Mouse (Mus musculus) liver, embryonic 14.5 days (tissue): ENCODE measurements at regions not wholly inside any gene's neighbourhood (a gene's known extent, or its start where the extent isn't known, plus 50 kb on each side); places are given as distances from the start of the nearest gene placed in this dataset.

ENCODE experiments used
- ATAC-seq: fragments of 200-750 bp; cut with Nextera tagmentation; 2 replicates; pipeline ENCODE4 v1.8.0; 2017; ENCODE audit warnings: moderate number of reproducible peaks, mild to moderate bottlenecking, moderate library complexity; ENCODE audit not compliant: insufficient read depth
- DNase-seq, 3 experiments: peaks; one replicate each; pipeline ENCODE4 v3.0.0-alpha.2; 2012 to 2013; ENCODE audit warnings: low read depth in 3 of 3, low spot score in 3 of 3
- H3K27ac ChIP-seq: fragments of 300-500 bp; sonication (generic); 2 replicates; pipeline ENCODE4 v1.5.1; 2014; ENCODE audit warnings: moderate library complexity, mild to moderate bottlenecking, control low read depth, inconsistent platforms
- H3K27me3 ChIP-seq: fragments of 300-500 bp; sonication (generic); 2 replicates; pipeline ENCODE4 v1.6.1; 2014; ENCODE audit warnings: mild to moderate bottlenecking, low read length, moderate library complexity; ENCODE audit not compliant: control insufficient read depth, insufficient read depth
- H3K36me3 ChIP-seq: fragments of 300-500 bp; sonication (generic); replicated peaks from 2 replicates; pipeline ENCODE4 v1.6.1; 2014; ENCODE audit warnings: low read depth; ENCODE audit not compliant: control insufficient read depth, insufficient read depth
- H3K4me1 ChIP-seq, 2 experiments: fragments of 200-500 bp in 1 of 2; fragments of 300-500 bp in 1 of 2; sonication (generic) in 1 of 2; replicated peaks; 2 replicates each; pipeline ENCODE4 v1.6.1; 2012 to 2014; ENCODE audit warnings: antibody characterized with exemption in 1 of 2, inconsistent platforms in 1 of 2, low read length in 1 of 2; ENCODE audit not compliant: control insufficient read depth in 2 of 2, insufficient read depth in 2 of 2
- H3K4me2 ChIP-seq: fragments of 300-500 bp; sonication (generic); 2 replicates; pipeline ENCODE4 v1.6.1; 2014; ENCODE audit warnings: low read depth, mild to moderate bottlenecking, control low read depth, moderate library complexity
- H3K4me3 ChIP-seq, 2 experiments: fragments of 200-500 bp in 1 of 2; fragments of 300-500 bp in 1 of 2; sonication (generic) in 1 of 2; 2 replicates each; pipeline ENCODE4 v1.5.1; 2012 to 2014; ENCODE audit warnings: low read depth in 2 of 2, low read length in 2 of 2, mild to moderate bottlenecking in 2 of 2, control low read depth in 1 of 2, inconsistent platforms in 1 of 2, moderate library complexity in 1 of 2; ENCODE audit not compliant: insufficient read depth in 1 of 2
- H3K9ac ChIP-seq: fragments of 300-500 bp; sonication (generic); replicated peaks from 2 replicates; pipeline ENCODE4 v1.6.1; 2014; ENCODE audit warnings: mild to moderate bottlenecking, control low read depth, moderate library complexity
- H3K9me3 ChIP-seq: fragments of 300-500 bp; sonication (generic); 2 replicates; pipeline ENCODE4 v1.6.1; 2016; ENCODE audit warnings: low read length, mixed read lengths; ENCODE audit not compliant: control insufficient read depth
- CTCF ChIP-seq: IDR thresholded peaks from 2 replicates; pipeline ENCODE4 v1.5.1; 2016; ENCODE audit warnings: antibody characterized with exemption, low read depth, control low read depth
- EP300 ChIP-seq: IDR thresholded peaks from 2 replicates; pipeline ENCODE4 v1.6.1; 2016; ENCODE audit warnings: antibody characterized with exemption, low read depth
- WGBS: fragments of 180-500 bp; shearing (Covaris S2); extraction: QIAGEN DNeasy Blood & Tissue Kit; methylation state at CpG from one replicate; pipeline ENCODE4 v1.1.7; 2014; ENCODE audit not compliant: insufficient replicate concordance; 5-methylcytosine and 5-hydroxymethylcytosine counted together

DNA sequence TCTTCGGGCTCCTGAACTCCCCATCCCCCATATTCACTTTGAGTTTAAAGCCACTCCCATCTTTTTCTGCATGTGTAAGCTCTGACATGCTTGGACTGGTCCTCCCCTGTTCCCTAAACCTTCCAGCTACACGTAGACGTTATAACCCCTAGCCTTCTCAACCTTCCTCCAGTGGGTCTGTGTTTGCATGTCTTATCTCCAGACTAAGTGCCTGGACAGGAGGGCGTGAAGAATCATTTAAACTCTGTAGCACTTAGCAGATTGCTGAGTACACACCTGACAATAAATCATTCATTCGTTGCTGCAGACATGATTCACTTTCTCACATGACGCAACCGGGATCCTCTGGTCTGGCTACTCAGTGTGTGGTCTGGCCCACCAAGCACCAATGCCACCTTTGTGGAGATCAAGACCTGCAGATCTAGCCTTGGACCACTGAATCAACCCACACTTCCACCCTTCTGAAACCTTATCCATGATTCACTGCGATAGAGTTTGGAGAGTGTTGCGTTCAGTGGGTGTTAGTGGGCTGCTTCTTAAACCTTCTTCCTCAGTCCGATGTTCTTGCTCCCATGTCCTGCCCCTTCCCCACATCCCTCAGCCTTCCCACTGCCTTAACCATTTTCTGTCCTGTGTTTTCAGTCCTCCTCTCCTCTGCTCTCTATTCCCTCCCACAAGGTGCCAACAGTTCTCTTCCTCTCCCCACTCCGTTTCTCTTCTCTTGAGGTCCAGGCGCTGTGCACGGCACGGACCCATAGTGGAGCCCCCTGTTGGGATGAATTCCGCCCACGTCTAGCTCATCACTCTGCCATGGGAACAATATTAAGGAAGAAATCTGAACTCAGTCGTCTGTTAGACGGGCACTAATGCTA is 541.3 kb upstream of the Gm19410 start:
- Histone ChIP-seq H3K9me3 (no peaks in the 10 kb centered on the region), H3K4me2 (no peak overlapping the region), H3K27me3 (no peaks in the 10 kb centered on the region), H3K27ac (no peak overlapping the region), H3K9ac (no peak overlapping the region), H3K4me3 (no peak overlapping the region), H3K36me3 (no peaks in the 10 kb centered on the region), H3K4me1 (no peaks in the 10 kb centered on the region)
- DNase-seq = no peak
- WGBS = 68% methylated on average over 18 of the region's 18 CpGs
- no peak for ATAC-seq
- no peak for TF ChIP-seq EP300
- TF ChIP-seq CTCF = no peak

DNA sequence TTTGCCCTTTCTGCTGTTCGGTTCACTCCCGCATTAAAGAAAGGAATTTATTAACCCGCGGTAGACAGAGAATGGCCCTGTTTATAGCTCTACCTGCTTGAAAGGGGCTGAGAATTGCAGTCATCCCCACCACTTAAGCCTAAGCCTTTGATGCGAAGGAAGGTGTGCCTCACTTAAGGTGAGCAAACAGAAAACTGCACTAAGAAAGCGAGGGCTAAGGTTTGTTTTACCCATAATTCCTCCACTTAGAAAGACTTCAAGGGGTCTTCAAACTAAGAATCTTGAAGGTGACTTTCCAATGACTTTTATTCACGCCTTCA is 540.7 kb upstream of the Gm19410 start:
- TF ChIP-seq EP300 = no peak
- TF ChIP-seq CTCF = no peak

DNA sequence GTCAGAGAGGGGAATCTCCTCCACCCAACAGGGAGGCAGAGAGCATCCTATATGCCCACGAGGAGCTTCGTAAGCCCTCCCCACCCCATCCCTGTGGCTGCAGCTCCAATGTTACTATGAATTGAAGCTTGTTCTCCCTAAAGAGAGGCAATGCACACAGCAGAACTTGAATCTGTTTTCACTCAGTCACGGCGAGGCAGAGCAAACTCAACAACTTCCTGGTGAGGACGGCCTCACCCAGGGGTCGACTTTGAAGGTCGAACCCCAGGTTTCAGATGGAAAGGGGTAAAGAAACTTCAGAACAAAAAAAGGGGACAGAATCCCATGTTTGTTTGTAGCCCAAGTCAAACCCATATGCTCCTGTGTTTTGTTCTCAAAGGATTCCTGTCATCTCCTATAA is 538.5 kb upstream of the Gm19410 start:
- H3K9me3 ChIP-seq = no peaks in the 10 kb centered on the region
- DNase-seq (no peak), ATAC-seq (no peak)
- H3K4me1 ChIP-seq = no peaks in the 10 kb centered on the region
- H3K36me3 ChIP-seq = no peaks in the 10 kb centered on the region
- 62% methylated on average over 7 of the region's 7 CpGs for WGBS
- no peak overlapping the region for H3K4me2 ChIP-seq
- TF ChIP-seq EP300 (no peak), CTCF (no peak)
- H3K27ac ChIP-seq = no peak overlapping the region
- H3K4me3 ChIP-seq = no peak overlapping the region
- no peak overlapping the region for H3K9ac ChIP-seq
- H3K27me3 ChIP-seq = no peaks in the 10 kb centered on the region

More for the DNA sequence above, 540.7 kb upstream of the Gm19410 start:
- Histone ChIP-seq H3K36me3 (no peaks in the 10 kb centered on the region), H3K27ac (no peak overlapping the region), H3K27me3 (no peaks in the 10 kb centered on the region), H3K4me2 (no peak overlapping the region), H3K4me1 (no peaks in the 10 kb centered on the region), H3K4me3 (no peak overlapping the region), H3K9ac (no peak overlapping the region), H3K9me3 (no peaks in the 10 kb centered on the region)
- ATAC-seq (no peak), DNase-seq (no peak)
- 68% methylated on average over 7 of the region's 7 CpGs for WGBS

DNA sequence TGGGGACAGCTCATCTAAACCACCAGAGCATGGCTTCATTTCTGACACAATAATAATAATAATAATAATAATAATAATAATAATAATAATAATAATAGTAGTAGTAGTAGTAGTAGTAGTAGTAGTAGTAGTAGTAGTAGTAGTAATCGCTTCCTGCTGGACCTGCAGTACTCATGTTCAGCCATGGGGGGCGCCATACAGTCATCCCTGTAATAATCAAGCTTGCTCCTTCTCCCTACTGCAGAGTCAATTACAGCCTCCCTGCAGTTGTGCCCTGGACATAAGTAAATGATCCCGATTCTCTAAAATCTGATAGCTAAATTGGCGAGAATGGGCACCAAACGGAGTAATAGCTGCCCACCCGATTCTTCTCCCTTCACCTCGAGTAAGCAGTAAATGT is 537.1 kb upstream of the Gm19410 start:
- Histone ChIP-seq H3K27ac (no peak overlapping the region), H3K4me3 (no peak overlapping the region), H3K27me3 (no peaks in the 10 kb centered on the region), H3K4me2 (no peak overlapping the region), H3K9ac (no peak overlapping the region), H3K36me3 (no peaks in the 10 kb centered on the region), H3K4me1 (0 out of 4 replicates have a peak, but pooled peaks cover 0 to under 1% of the 10 kb centered on the region in 2 experiments), H3K9me3 (no peaks in the 10 kb centered on the region)
- TF ChIP-seq EP300 = no peak
- peak; percentile 49; the same call in 1 of the 2 replicates for TF ChIP-seq CTCF
- ATAC-seq (no peak), DNase-seq (no peak)
- WGBS = 58% methylated on average over 7 of the region's 7 CpGs

DNA sequence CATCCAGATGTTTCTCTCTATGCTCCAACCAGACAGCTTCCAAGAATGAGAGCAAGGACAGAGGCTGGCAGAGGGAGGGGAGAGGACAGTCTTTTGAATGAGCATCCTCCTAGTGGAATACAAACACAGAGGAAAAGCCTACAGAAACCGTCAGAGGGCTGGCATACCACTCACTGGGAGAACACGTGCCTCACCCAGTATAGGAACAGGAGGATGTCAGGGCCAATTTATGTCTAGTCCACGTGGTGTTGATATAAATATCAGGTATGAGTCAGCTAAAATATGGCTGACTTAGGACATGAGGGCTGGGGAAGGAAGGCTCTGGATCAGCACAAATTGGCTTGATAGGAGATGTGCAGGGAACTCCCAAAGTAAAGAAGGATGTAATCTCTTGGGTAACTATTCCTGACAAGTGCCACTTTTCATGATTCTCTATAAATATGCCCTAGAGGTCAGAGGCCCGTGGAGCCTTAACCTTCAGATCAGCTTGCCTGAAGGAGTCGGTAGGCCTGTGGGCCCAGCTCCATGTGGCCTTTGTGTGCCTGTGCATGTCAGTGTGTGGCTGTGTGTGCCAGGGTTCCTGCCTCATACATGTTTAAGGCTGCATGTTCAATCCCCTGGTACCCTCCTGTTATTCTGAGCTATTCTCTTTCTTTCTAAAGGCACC is 531.9 kb upstream of the Gm19410 start:
- H3K9me3 ChIP-seq = no peaks in the 10 kb centered on the region
- TF ChIP-seq CTCF = no peak
- TF ChIP-seq EP300 = no peak
- WGBS = 46% methylated on average over 5 of the region's 5 CpGs
- no peak overlapping the region for H3K4me2 ChIP-seq
- H3K27ac ChIP-seq = no peak overlapping the region
- DNase-seq = no peak
- H3K36me3 ChIP-seq = no peaks in the 10 kb centered on the region
- no peak overlapping the region for H3K9ac ChIP-seq
- no peaks in the 10 kb centered on the region for H3K27me3 ChIP-seq
- H3K4me3 ChIP-seq = no peak overlapping the region
- H3K4me1 ChIP-seq = 0 out of 4 replicates have a peak, but pooled peaks cover 0 to 5% of the 10 kb centered on the region in 2 experiments
- no peak for ATAC-seq
